Mouse (Mus musculus) activated CD4-positive, CD25-positive, alpha-beta regulatory T cell, adult 4 months (primary cell): ENCODE results near the gene Mesp1. TPM values are rescaled to one million over a fixed set of nuclear protein-coding genes. Genes with fewer than 3 reads are reported as not detected.
"Not testable (repeated sequence)": the region's sequence is repeated elsewhere in the genome, so short reads cannot be mapped to it uniquely, and the experiment has no call there.

ENCODE experiments used
- ATAC-seq: one replicate; pipeline ENCODE4 v1.8.0; 2017
- polyA plus RNA-seq, 2 experiments: library from polyadenylated mRNA; unstranded; fragments of 100-300 nt; shearing (Covaris generic); gene quantifications; one replicate each; pipeline ENCODE4 v1.2.1; 2017

The Mesp1 gene
- polyA plus RNA-seq, 2 experiments from 2014 or later: not detected

GRCm38 (mm10) chr7:79789812-79790211 is 3.8 kb downstream of the Mesp1 start:
- ATAC-seq: not testable (repeated sequence)

DNA sequence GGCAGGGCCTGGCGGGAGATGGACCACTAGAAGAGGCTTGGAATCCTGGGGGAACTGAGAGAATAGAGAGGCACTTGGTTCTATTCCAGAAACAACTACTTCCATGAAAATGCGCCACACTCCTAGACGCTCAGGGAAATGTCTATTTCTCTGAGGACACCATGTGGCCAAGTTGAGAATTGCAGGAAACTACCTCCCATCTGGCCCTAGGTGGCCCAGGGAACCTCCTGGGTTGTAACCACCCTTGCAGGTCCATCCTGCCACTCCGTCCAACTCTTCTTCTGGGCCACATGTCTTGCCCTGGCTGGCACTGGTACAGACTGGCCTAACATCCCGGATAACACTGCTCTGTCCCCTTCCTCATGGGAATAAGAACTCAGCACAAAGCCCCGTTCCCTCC is 7.3 kb downstream of the Mesp1 start:
- ATAC-seq: peak; percentile 43

- no peak for ATAC-seq
Measured at GRCm38 (mm10) chr7:79782516-79782855, 11.1 kb downstream of the Mesp1 start.

- ATAC-seq: no peak
Measured at GRCm38 (mm10) chr7:79781826-79782515, 11.6 kb downstream of the Mesp1 start.

DNA sequence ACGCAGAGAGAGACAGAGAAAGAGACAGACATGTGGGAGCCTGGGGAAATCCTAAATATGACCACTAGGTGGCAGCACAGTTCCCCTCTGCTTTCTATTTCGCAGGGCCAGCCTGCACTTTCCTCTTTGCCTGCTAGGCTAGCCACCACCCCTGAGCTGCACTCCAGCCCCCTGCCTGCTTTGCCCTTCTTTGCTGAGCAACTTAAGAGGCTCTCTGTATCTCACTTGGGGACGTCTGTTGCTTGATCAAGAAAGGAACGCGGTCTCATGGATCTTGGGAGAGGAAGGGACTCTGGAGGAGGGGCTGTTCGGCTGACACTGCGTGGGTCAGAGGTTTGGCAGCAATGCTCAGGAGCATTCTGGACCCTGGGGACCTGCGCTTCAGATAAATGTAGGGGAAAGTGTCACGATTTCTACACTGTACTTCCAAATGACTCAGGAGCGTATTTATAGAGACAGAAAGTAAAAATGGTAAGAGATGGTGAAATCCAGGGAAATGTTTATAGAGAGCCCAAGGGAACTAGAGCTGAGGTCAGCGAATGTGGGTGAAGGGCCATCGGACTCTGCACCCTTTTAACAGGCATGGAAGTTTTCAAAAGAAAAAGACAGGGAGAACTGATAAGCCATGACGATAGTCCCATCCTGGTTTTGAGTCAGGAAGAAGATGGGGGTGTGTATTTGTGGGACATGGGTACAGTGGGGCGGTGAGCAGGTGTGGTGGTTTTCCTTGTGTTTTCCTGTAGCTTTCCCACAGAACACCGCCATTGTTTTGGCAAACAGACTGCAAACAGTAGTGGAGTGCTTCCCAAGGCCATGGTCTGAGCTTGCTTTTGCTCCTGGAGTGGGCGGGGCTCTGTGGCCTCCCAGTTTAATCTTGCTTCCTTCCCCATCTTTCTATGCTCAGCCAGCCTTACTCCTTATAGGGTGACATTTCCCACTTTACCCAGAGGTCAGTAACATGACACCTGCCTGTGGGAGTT is 12.7 kb downstream of the Mesp1 start:
- ATAC-seq: peak; percentile 66

- no peak for ATAC-seq
Measured at GRCm38 (mm10) chr7:79771561-79772512, 21.8 kb downstream of the Mesp1 start.

- no peak for ATAC-seq
Measured at GRCm38 (mm10) chr7:79769664-79770063, 23.9 kb downstream of the Mesp1 start.

GRCm38 (mm10) chr7:79765991-79766390 is 27.6 kb downstream of the Mesp1 start:
- no peak for ATAC-seq

- ATAC-seq: no peak
Measured at GRCm38 (mm10) chr7:79762106-79762505, 31.5 kb downstream of the Mesp1 start.

DNA sequence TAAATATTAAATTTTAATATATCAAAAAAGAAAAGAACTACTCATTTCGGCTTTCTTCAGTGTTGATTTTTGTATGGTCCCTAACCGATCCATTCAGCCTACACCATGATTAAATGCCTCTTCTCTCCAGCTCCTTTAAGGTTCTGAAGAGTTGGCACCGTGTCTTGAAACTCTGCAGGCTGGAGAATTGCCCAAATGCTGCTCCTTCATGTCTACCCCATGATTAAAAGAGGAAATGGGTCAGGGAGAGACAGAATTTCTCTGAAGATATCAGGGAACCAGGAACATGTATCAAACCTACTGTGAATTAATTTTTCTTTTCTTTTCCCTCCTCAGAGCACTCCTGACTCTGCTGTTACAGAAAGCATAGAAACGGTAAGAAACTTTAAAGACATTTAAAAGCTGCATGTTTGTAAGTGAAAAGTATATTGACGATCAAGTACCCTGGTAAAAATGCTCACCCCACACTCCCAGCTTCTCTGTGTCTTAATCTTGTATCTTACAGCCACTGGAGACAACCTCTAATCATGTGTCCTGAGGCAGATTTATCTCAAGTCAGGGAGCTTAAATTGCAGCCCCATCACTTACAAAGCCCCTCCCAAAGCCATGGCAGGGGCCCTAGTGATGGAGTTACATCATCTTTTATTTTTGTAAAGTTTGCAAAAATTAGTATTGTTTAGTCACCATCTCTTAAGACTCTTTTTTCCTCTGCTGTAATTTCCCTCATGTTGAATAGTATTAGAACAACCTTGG is 32.3 kb downstream of the Mesp1 start:
- ATAC-seq: no peak

GRCm38 (mm10) chr7:79759766-79760165 is 33.8 kb downstream of the Mesp1 start:
- ATAC-seq: peak; percentile 83

- no peak for ATAC-seq
Measured at GRCm38 (mm10) chr7:79758176-79758575, 35.4 kb downstream of the Mesp1 start.

DNA sequence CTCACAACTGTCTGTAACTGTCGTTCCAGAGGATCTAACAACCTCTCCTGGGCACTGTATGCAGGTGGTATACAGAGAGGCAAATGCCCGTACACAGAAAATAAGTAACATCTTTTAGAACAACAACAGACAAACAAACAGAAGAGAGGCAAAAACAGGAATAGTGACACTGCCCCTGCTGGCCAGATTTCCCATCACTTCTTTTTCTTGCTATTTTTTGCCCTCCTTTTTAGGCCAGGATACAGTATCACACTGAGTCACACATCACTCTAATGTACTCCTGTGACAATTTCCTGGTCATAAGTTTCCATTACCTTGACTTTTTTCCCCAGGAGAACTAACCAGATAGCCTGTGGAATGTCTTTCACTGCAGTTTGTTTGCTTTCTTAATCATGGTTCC is 37.3 kb downstream of the Mesp1 start:
- no peak for ATAC-seq

GRCm38 (mm10) chr7:79749511-79749910 is 44.1 kb downstream of the Mesp1 start:
- ATAC-seq: no peak

GRCm38 (mm10) chr7:79747659-79748058 is 45.9 kb downstream of the Mesp1 start:
- ATAC-seq: no peak

GRCm38 (mm10) chr7:79744585-79744984 is 49.0 kb downstream of the Mesp1 start:
- no peak for ATAC-seq

- no peak for ATAC-seq
Measured at GRCm38 (mm10) chr7:79744051-79744450, 49.5 kb downstream of the Mesp1 start.

- ATAC-seq: peak; percentile 95
Measured at GRCm38 (mm10) chr7:79742659-79743536, 50.7 kb downstream of the Mesp1 start, which contains the start of the genes Pex11a and Wdr93. TSS of gene Pex11a (minus strand) at chr7:79743131. TSS of gene Wdr93 (plus strand) at chr7:79743163.

GRCm38 (mm10) chr7:79742277-79742658 is 51.3 kb downstream of the Mesp1 start:
- ATAC-seq: peak; percentile 8
